Mouse (Mus musculus): ENCODE measurements around the gene Tarbp2. TPM values are rescaled to one million over a fixed set of nuclear protein-coding genes. Genes with fewer than 3 reads are reported as not detected.

The Tarbp2 gene
- total RNA-seq (2021) = 10 to 100 TPM; 40.8 to 42.5 TPM

DNA sequence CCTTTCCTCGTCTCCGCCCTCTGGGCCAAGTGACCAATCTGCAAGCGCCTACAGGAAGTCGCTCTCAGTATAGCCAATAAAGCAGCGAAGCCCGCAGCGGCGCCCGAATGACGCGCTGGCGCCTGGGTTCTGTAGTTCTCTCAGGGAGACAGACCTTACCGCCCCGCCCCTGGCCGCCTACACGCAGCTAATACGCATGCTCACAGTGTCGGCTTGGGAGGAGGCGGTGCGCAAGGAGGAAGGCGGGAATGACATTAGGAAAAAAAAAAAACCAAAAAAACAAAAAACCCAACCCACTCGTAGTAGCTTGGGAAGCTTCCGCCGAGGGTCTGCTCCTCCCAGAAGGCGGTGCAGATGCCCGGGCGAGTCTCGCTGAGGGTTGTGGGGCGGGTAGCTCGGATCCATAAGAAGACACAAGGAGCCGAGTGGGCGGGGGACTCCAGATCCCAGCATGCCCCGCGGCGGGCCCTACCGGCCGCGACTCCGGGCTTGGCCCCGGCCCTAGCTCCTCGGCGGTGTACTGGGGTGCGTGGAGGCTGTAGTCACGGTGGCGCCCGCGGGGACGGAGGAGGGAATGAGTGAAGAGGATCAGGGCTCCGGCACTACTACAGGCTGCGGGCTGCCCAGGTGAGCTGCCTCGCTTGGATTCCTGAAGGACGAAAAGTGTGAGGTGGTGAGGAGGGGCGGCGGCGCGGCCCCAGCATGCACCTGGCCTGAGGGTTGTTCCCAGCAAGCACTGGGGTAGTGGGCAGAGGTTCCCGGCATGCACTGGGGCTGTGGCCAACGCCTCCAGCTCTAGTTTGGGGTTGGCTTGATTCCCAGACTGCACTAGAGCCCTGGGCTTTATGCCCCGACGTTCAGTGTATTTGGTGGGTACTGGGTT is at the start of gene Tarbp2:
Gene Tarbp2, plus strand, starts transcription at position 217 of the 883 bp plus-strand sequence.
- intact Hi-C loops (cut with DNase I) = no loop called here
- peak; percentile 100 for DNase-seq (ENCODE audit: extremely low spot score in 1 of 2, low spot score in 2 of 2)

DNA sequence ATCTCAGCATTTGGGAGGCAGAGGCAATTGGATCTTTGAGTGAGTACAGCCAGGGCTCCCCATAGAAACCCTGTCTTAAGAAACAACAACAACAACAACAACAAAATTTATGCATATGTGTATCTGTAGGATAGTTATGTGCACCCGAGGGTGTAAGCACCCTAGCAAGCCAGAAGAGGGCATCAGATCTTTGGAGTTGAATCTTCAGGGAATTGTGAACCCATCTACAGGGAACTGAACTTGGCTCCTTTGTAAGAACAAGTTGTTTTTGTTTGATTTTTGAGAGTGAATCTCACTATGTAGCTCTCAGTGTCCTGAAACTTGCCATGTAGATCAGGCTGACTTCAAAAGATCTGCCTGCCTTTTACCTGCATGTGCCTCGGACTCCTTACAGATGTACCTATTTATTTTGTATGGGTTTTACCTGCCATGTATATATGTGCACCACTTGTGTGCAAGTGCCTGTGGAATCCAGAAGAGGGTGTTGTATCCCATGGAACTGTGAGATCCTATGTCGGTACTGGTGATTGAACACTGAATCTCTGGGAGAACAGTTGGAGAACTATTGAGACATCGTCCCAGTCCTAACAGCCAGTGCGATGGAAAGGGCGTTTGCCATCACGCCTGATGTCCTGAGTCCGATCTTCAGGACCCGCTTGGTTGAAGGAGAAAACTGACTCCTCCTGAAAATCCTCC is 49.2 kb upstream of the Tarbp2 start:
- intact Hi-C loops (cut with DNase I) = no loop called here
- no peak for DNase-seq (ENCODE audit: extremely low spot score in 1 of 2, low spot score in 2 of 2)

DNA sequence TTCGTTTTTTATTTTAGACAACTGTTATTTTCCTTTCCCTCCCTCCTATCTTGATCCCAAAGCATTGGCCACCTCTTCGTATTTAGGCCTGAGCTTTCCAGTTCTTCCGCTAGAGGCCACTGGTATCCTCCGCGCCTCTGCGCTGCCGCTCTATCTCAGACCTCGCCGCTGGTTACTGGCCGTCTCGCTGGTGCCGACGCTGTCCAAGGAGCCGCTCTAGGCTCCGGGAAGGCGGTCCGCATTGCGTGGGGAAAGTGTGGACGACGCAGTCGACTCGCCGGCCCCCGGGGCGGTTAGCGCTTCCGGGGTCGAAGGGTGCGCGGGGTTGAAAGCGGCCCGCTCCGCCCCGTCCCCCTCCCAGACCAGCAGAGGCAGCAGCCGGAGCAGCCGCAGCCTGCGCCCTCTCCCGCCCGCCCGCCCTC is 47.8 kb upstream of the Tarbp2 start, which contains the start of gene Pcbp2:
Gene Pcbp2, plus strand, starts transcription at position 357 of the 422 bp plus-strand sequence.
- intact Hi-C loops (cut with DNase I) = loop anchor here (5.0 kb wide), 1 partner anchor 37 kb away; no protein-coding TSS in a partner anchor
- DNase-seq (ENCODE audit: extremely low spot score in 1 of 2, low spot score in 2 of 2) = peak; percentile 94 to 99

DNA sequence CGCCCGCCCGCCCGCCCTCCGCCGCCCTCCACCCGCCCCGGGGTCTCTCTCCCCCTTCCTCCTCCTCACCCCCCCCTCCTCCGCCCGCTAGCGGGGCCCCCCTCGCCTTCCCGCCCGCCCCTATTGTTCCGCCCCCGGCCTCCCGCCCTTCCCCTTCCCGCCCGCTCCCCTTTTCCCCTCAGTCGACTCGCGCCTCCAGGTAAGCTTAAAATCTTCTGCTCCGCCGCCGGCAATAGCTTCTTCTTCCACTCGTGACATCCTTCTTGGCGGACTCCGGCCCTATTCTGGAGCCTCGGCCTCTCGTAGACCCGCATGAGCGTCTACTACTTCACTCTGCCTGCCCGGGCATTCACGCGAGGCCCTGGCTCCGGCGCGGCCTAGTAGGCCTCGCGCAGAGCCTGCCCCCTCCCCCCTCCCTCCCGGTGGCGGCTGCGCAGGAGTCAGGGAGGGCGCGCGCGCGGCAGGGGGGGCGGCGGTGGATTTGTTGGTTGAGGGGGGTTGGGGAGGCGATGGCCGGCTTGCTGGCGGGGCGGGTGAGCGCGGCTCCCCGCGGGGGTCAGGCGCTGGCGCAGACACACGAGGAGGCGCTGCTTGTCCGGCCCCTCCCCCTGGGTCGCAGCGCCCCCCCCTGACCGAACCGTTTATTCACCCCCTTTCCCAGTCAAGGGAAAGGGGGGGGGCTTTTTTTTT is 47.2 kb upstream of the Tarbp2 start:
- peak; percentile 68 to 94 for DNase-seq (ENCODE audit: extremely low spot score in 1 of 2, low spot score in 2 of 2)
- intact Hi-C loops (cut with DNase I) = loop anchor here (5.0 kb wide), 1 partner anchor 37 kb away; no protein-coding TSS in a partner anchor

DNA sequence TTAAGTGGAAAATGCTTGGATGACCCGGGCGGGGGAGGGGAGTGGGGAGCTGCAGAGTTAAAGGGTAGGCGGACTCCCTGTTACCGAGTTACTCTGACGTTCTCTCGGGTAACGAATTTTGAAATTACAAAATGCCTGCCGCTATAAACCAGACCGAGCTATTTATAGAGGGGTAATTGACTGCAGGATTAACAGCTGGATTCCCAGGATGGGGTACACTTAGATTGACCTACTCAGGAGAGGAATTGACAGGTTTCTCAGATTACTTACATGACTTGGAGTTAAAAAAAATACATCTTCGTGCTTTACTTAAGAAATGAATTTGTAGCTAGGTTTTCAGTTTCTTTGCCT is 46.7 kb upstream of the Tarbp2 start:
- intact Hi-C loops (cut with DNase I) = loop anchor here (5.0 kb wide), 1 partner anchor 36 kb away; no protein-coding TSS in a partner anchor
- DNase-seq (ENCODE audit: extremely low spot score in 1 of 2, low spot score in 2 of 2) = no peak

DNA sequence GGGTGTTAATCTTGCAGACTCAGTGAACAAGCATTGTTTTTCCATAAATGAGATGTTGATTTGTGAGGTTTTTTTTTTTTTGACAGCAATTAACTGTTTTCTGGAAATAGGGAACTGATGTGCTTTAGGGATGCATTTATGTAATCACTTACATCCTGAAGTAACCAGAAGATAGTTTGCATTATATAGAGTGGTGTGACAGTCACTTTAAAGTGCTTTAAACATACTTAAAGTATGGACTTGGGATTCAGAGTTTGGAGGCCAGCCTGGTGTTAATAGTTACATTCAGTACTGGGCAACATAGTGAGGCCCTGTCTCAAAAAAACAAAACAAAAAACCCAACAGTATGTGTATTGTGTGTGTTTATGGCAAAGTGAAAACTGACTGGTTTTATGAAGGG is 46.3 kb upstream of the Tarbp2 start:
- no peak for DNase-seq (ENCODE audit: extremely low spot score in 1 of 2, low spot score in 2 of 2)
- intact Hi-C loops (cut with DNase I) = loop anchor here (5.0 kb wide), 1 partner anchor 36 kb away; no protein-coding TSS in a partner anchor

DNA sequence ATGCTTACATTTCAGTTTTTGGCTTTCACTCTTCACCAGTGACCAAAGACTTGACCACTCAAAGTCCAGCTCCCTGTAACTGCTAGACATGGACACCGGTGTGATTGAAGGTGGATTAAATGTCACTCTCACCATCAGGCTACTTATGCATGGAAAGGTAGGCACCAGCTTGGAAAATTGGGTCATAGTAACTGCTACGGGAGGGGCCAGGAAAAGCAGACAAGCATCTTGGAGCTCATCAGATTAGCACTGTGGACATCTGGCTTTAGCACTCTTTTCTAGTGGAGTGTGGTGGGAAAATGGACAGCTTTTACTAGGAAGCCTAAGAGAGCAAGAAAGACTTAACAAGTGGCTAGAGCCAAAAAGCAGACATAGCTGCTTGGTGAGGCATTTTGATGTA is 44.7 kb upstream of the Tarbp2 start:
- intact Hi-C loops (cut with DNase I) = loop anchor here (5.0 kb wide), 1 partner anchor 34 kb away; no protein-coding TSS in a partner anchor
- DNase-seq (ENCODE audit: extremely low spot score in 1 of 2, low spot score in 2 of 2) = no peak

DNA sequence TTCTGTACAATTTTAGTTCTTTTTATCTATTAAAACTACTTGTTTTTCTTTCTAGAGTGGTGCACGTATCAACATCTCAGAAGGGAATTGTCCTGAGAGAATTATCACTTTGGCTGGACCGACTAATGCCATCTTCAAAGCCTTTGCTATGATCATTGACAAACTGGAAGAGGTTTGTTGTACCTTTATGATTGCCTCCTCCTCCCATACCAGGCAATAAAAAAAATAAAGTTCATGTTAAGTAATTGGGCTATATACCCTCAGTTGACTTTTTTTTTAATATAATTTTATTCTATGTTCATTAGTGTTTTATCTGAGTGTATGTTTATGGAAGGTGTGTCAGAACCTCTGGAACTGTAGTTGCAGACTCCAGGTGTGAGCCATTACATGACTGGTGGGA is 43.5 kb upstream of the Tarbp2 start:
- intact Hi-C loops (cut with DNase I) = loop anchor here (5.0 kb wide), 1 partner anchor 33 kb away; no protein-coding TSS in a partner anchor

DNA sequence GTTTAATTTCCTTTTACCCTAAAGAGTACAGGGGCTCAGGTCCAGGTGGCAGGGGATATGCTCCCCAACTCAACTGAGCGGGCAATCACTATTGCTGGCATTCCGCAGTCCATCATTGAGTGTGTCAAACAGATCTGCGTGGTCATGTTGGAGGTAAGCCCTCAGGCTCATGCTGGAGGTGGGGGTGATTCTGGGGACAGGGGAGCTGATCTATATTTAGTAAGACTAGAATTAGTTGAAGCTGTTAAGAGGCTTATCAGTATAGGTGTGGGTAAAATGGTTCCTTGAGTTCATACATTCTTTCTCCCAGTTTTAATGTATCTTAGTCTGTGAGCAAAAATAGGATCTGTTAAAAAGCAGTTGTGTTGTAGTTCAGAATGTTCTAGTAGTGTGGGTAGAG is 34.9 kb upstream of the Tarbp2 start:
- intact Hi-C loops (cut with DNase I) = loop anchor here (10.0 kb wide), 1 partner anchor 388 kb away; no protein-coding TSS in a partner anchor
- no peak for DNase-seq (ENCODE audit: extremely low spot score in 1 of 2, low spot score in 2 of 2)

More for the DNA sequence above, 43.5 kb upstream of the Tarbp2 start:
- DNase-seq (ENCODE audit: extremely low spot score in 1 of 2, low spot score in 2 of 2) = no peak

DNA sequence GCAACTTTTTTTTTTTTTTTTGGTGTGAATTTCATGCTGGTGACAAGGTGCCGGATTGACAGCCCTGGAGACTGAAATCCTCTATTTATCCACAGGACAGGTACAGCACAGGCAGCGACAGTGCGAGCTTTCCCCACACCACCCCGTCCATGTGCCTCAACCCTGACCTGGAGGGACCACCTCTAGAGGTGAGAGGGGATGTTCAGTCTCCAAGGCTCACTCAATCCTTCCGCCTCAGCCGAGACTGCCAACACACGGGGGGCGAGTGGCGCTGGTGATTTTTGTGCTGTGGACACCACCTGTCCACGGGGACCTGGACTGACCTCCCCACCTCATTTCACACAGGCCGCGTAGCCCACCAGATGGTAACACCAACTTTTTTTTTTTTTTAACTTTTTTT is 32.1 kb upstream of the Tarbp2 start:
- intact Hi-C loops (cut with DNase I) = loop anchor here (10.0 kb wide), 1 partner anchor 391 kb away; no protein-coding TSS in a partner anchor
- no peak for DNase-seq (ENCODE audit: extremely low spot score in 1 of 2, low spot score in 2 of 2)

DNA sequence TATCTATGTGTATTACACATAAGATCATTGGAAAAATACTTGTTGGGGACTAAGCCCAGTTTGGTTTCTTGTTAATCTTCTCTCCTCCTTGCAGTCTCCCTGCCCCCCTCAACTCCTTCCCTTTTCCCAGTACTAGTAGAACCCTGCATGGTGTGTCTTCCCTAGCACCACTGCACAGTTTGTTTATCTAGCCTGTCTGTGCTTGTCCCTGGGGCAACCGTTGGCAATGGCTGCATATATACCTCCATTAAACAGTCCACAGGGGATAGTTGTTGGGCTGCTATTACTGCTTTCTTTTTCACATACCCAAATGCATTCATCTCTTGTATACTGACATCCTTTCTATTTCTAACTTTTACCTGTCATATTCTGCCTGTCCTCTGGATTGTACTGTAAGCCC is 30.3 kb upstream of the Tarbp2 start:
- intact Hi-C loops (cut with DNase I) = loop anchor here (10.0 kb wide), 1 partner anchor 393 kb away; no protein-coding TSS in a partner anchor
- DNase-seq (ENCODE audit: extremely low spot score in 1 of 2, low spot score in 2 of 2) = no peak

DNA sequence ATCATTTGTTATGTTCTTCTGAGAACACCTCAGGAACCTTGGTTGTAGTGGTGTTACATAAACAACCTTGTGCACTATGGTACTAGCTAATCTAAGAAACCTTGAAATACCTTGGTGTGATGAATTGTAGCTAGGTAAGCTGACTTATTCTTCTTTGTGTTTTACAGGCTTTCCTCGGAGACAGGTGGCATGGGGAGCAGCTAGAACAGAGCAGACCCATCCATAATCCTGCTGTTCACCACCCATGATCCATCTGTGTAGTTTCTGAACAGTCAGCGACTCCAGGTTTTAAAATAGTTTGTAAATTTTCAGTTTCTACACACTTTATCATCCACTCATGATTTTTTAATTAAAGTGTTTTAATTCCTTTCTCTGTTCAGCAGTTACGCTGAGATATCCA is 19.7 kb upstream of the Tarbp2 start:
- intact Hi-C loops (cut with DNase I) = no loop called here
- no peak for DNase-seq (ENCODE audit: extremely low spot score in 1 of 2, low spot score in 2 of 2)

DNA sequence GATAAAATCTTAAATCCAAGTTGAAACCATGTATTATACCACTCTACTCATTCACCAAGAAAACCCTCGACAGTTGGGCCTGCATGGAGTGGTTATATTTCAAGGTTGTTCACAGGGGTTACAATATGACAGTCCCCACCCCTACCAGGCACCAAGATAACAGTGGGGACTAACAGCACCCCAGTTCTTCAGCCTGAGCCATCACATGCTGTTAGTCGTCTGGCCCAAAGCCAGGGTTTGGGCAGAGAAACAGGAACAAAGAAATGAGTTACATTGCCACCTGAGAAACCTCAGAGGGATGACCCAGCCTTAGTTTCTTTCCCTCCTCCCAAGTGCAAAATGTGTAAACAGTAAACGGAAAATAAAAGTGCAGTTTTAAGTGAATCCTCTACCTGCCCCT is 18.6 kb upstream of the Tarbp2 start:
- no peak for DNase-seq (ENCODE audit: extremely low spot score in 1 of 2, low spot score in 2 of 2)
- intact Hi-C loops (cut with DNase I) = no loop called here

DNA sequence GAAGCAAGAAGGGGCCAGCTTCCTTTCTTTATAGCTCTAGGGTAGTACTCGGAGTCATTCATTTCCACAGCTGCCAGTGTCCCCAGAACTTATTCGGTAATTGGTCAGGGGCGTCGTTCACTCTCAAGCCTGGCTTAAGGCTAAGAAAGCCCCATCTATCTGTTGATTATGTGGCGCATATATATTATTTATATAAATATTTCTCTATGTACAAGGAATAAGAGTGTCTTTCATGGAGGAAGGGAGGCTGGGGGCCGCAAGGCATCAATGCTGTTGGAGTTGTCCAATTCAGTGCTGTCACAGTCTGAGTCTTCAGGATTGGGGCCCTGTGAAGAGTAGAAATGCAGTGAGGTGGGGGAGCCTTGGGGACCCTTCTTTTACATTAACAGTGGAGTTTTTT is 18.1 kb upstream of the Tarbp2 start:
- DNase-seq (ENCODE audit: extremely low spot score in 1 of 2, low spot score in 2 of 2) = no peak
- intact Hi-C loops (cut with DNase I) = no loop called here

DNA sequence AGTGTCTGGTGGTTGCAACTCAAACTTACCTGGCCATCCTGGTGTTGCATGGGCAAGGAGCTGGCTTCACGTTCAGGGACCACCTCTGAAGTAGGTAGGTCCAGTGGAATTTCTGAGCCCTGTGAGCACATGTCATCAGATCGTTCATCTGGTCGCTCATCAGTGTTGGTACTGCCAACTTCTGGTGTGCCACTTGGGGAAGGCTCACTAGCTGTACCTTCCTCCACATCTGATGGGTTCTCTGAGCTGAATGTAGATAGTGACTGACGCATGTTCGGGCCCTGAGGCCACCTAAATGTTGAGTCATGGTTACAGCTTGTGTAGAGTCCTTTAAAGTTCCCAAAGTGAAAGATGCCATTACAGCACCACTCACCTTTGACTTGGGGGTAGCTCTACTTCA is 17.5 kb upstream of the Tarbp2 start:
- intact Hi-C loops (cut with DNase I) = no loop called here
- DNase-seq (ENCODE audit: extremely low spot score in 1 of 2, low spot score in 2 of 2) = no peak

DNA sequence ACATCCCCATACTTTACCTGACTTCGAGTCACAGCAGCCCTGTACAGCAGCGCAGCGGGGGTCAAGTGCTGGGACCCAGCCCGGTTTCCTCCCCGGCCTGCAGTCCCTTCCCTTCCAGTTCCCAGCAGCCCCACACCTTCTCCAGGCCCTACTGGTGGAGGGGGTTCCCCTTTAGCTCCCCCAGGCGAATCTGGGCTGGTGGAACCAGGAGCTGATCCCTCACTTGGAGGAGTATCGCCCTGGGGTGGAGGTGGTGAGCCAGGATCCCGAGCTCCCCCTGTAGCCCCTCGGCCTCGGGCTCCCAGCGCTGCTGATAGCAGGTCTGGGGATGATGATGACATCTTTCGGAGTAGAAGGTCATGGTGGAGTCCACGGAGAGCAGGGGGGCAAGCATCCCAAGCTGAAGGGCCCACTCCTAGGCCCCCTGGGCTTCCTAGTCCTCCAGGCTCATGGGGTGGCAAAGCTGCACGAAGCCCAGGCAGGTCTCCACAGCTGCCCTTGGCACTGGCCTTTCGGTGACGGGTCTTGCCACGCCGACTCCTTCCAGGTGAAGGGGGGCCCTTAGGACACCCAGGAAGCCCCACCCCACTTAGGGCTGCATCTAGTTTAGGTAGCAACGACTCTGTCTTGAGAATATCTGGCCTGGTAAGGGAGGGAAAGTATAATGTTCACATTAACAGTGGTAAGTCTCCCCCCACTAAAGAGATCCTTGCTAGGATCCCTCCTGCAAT is 16.7 kb upstream of the Tarbp2 start:
- DNase-seq (ENCODE audit: extremely low spot score in 1 of 2, low spot score in 2 of 2) = no peak
- intact Hi-C loops (cut with DNase I) = no loop called here

DNA sequence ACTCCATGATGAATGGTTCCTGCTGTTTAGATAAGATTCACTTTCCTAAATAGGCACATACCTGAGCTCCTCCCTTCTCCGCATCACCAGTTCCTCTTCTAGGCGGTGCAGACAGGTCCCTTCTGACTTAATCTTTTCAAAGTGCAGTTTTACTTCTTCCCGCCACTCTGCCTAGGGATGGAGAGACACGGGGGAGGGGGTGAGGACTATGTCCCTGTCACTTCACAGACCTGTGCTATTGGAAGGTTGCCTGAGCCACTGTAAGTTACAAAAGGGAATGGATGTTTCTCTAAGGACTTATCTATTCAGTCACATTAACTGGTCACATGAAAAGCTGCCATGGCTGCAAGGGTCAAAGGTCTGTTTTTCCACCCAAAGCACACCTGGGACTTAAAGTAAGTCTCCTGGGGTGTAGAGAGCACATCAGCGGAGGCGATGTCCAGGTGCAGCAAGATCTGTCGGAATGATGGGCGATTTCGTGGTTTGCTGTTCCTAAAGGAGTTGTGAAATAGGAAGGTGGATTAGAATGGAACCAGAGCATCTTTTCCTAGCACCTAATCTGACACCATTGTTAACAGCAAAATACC is 15.6 kb upstream of the Tarbp2 start:
- no peak for DNase-seq (ENCODE audit: extremely low spot score in 1 of 2, low spot score in 2 of 2)
- intact Hi-C loops (cut with DNase I) = no loop called here

DNA sequence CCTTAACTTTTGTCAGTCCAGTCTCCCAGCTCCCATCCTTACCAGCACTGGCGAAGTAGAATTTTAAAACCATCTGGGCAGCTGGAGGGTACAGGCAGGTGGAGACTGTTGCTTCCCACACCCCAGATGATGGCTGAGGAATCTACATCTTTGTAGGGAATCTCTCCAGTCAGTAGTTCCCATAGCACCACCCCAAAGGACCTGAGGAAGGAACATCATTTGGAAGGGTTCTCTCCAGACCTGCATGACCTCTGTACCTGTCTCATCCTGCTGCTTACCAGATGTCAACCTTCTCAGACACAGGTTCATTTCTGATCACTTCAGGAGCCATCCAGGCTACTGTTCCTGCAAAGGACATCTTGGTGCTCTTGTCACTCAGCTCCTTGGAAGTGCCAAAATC is 14.5 kb upstream of the Tarbp2 start, which contains the start of gene Gm10337:
Gene Gm10337, plus strand, starts transcription at position 276 of the 400 bp plus-strand sequence.
- no peak for DNase-seq (ENCODE audit: extremely low spot score in 1 of 2, low spot score in 2 of 2)

More for the DNA sequence above, 14.5 kb upstream of the Tarbp2 start, which contains the start of gene Gm10337:
- intact Hi-C loops (cut with DNase I) = no loop called here

Data from left cerebral cortex, postnatal 10 days (tissue).